In genomic region chr3:139075333-139076058, GRCm38 (mm10) we compare ENCODE assay signal across 8 mouse cellular contexts. TPM values are rescaled to one million over a fixed set of nuclear protein-coding genes. Genes with fewer than 3 reads are reported as not detected.
DNase-seq lines count a peak whose midpoint lies in the region; ATAC-seq lines count a peak whose summit lies in the region.

No protein-coding gene starts in this region.

- H3K36me3 ChIP-seq in hindbrain, embryonic 14.5 days (replicated peaks; ENCODE audit: control insufficient read depth, insufficient read depth), result no peaks in the 10 kb centered on the region

- peak overlapping the region; percentile 91 for H3K27ac ChIP-seq in hindbrain, embryonic 14.5 days

- H3K4me1 ChIP-seq in hindbrain, embryonic 14.5 days (replicated peaks; ENCODE audit: control insufficient read depth, insufficient read depth, low read length), result peaks cover 8% of the 10 kb centered on the region; the same call in 1 of the 2 replicates

- peak; percentile 98 for ATAC-seq in hindbrain, embryonic 14.5 days (ENCODE audit: low FRiP score)

- H3K4me2 ChIP-seq in hindbrain, embryonic 14.5 days (replicated peaks), result peak overlapping the region; percentile 86

- H3K4me3 ChIP-seq in hindbrain, embryonic 14.5 days (replicated peaks; ENCODE audit: low read length), result peak overlapping the region; percentile 96

- peak; percentile 87 for DNase-seq in T-cell, adult 2 months (ENCODE audit: low spot score)
- DNase-seq in cerebellum, postnatal 25 days, result peak; percentile 93 to 97
- peak; percentile 57 to 80 for DNase-seq in frontal cortex, postnatal 25 days (ENCODE audit: low spot score in 2 of 2)
- DNase-seq in hindbrain, embryonic 14.5 days (ENCODE audit: low spot score), result peak; percentile 88
- peak; percentile 89 to 90 for DNase-seq in layer of hippocampus, postnatal 36 days
- DNase-seq in lung, postnatal 25 days (ENCODE audit: low spot score), result peak; percentile 92
- peak; percentile 83 for DNase-seq in retina, adult 2 months (ENCODE audit: low read depth, low spot score)
- DNase-seq in thymus, postnatal 25 days, result peak; percentile 93

- peak overlapping the region; percentile 95 for H3K9ac ChIP-seq in hindbrain, embryonic 14.5 days

- under 1% methylated on average over 66 of the region's 72 CpGs for WGBS in hindbrain, embryonic 14.5 days

- 0 out of 2 replicates have a peak, but pooled peaks cover 3% of the 10 kb centered on the region for H3K9me3 ChIP-seq in hindbrain, embryonic 14.5 days (ENCODE audit: control insufficient read depth, low read length)

- H3K27me3 ChIP-seq in hindbrain, embryonic 14.5 days (ENCODE audit: control insufficient read depth, insufficient read depth, low read length), result no peaks in the 10 kb centered on the region

RNA-seq across cellular contexts. Expression of gene Rap1gds1, which starts 0.5 kb away (rescaled TPM):
- 93.7 and 109 TPM in 2 replicates for polyA plus RNA-seq in hindbrain, embryonic 14.5 days (2014; fragmentation: Nextera tagmentation; extraction: Ambion mirVana)
- total RNA-seq in layer of hippocampus, postnatal 36 days (2021), result 100 to 1,000 TPM; 211 to 222 TPM

Comparison
In these comparisons a context has a peak if more than half of its experiments do, and no peak if none do; other contexts are left out.
1. Peak in every context shown above with its lines: DNase-seq, ATAC-seq, H3K4me3 ChIP-seq and H3K27ac ChIP-seq.